Mouse (Mus musculus) midbrain, embryonic 14.5 days (tissue): ENCODE measurements around the gene Morc3. TPM values are rescaled to one million over a fixed set of nuclear protein-coding genes. Genes with fewer than 3 reads are reported as not detected.

Experiments
- ATAC-seq: fragments of 200-750 bp; cut with Nextera tagmentation; 2 replicates; pipeline ENCODE4 v1.8.0; 2017; ENCODE audit warnings: moderate number of reproducible peaks, moderate library complexity; ENCODE audit not compliant: low FRiP score, low TSS enrichment
- DNase-seq: peaks from one replicate; pipeline ENCODE4 v3.0.0-alpha.2; 2015
- H3K27ac ChIP-seq: fragments of 300-500 bp; sonication (generic); replicated peaks from 2 replicates; pipeline ENCODE4 v1.5.1; 2014; ENCODE audit warnings: mild to moderate bottlenecking, low read depth, low read length, moderate library complexity
- H3K27me3 ChIP-seq: fragments of 300-500 bp; sonication (generic); 2 replicates; pipeline ENCODE4 v1.6.1; 2014; ENCODE audit warnings: low read length, control low read depth, mixed read lengths; ENCODE audit not compliant: control insufficient read depth, insufficient read depth
- H3K36me3 ChIP-seq: fragments of 300-500 bp; sonication (generic); 2 replicates; pipeline ENCODE4 v1.6.1; 2014; ENCODE audit warnings: low read length, control low read depth; ENCODE audit not compliant: control insufficient read depth, insufficient read depth
- H3K4me1 ChIP-seq: fragments of 300-500 bp; sonication (generic); 2 replicates; pipeline ENCODE4 v1.6.1; 2014; ENCODE audit warnings: mild to moderate bottlenecking, antibody characterized with exemption, low read length, control low read depth; ENCODE audit not compliant: control insufficient read depth, insufficient read depth
- H3K4me2 ChIP-seq: fragments of 300-500 bp; sonication (generic); 2 replicates; pipeline ENCODE4 v1.6.1; 2014; ENCODE audit warnings: mild to moderate bottlenecking, low read length, moderate library complexity
- H3K4me3 ChIP-seq: fragments of 300-500 bp; sonication (generic); replicated peaks from 2 replicates; pipeline ENCODE4 v1.5.1; 2014; ENCODE audit warnings: low read depth, low read length
- H3K9ac ChIP-seq: fragments of 300-500 bp; sonication (generic); replicated peaks from 2 replicates; pipeline ENCODE4 v1.6.1; 2014; ENCODE audit warnings: mild to moderate bottlenecking, low read length, moderate library complexity
- H3K9me3 ChIP-seq: fragments of 300-500 bp; sonication (generic); 2 replicates; pipeline ENCODE4 v1.6.1; 2016; ENCODE audit warnings: low read length, control low read depth, mixed read lengths; ENCODE audit not compliant: control insufficient read depth
- WGBS: fragments of 180-500 bp; shearing (Covaris S2); extraction: QIAGEN DNeasy Blood & Tissue Kit; methylation state at CpG from one replicate; pipeline ENCODE4 v1.1.7; 2014; 5-methylcytosine and 5-hydroxymethylcytosine counted together
- polyA plus RNA-seq: library from polyadenylated mRNA; unstranded; fragments of >200 nt; fragmentation: Nextera tagmentation; extraction: Ambion mirVana; gene quantifications from 2 replicates; pipeline ENCODE4 v1.2.1, GENCODE M21; 2014

The Morc3 gene
- polyA plus RNA-seq, 1 experiment from 2014 or later: 37.1 TPM

DNA sequence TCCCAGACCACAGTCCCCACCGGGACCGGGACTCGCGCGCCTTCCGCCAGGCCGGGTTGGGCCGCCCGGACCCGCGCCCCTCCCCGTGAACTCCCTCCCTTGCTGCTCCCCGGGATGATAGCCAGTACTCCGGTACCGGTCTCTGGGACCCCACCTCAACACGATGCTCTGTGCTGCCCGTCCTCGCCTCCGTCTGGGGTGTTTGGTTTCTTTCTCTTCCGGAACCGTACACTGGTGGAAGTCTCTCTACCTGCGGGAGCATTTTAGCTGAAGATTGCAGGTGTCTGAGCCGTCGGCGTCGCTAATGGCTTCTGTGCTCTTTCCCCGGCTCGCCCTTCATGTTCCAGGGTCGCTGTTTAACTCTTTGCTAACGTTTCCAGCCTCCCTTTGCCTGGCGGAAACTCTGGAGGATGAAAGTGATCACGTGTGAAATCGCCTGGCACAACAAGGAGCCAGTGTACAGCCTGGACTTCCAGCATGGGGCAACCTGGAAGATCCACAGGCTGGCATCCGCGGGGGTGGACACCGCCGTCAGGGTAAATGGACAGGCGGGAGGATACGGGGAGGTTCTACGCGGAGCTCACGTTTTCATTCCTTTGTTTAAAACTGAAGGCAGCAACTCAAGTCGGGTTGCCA, 52.3 kb downstream of the Morc3 start:
- Histone ChIP-seq H3K4me3 (peak overlapping the region; percentile 68), H3K4me2 (peak overlapping the region; percentile 93), H3K9me3 (no peaks in the 10 kb centered on the region), H3K9ac (peak overlapping the region; percentile 51), H3K27me3 (no peaks in the 10 kb centered on the region), H3K36me3 (0 out of 2 replicates have a peak, but pooled peaks cover 5% of the 10 kb centered on the region), H3K27ac (no peak overlapping the region), H3K4me1 (no peaks in the 10 kb centered on the region)
- DNase-seq (peak; percentile 62), ATAC-seq (peak; percentile 76; the same call in 1 of the 2 replicates)
- under 1% methylated on average over 43 of the region's 43 CpGs for WGBS

DNA sequence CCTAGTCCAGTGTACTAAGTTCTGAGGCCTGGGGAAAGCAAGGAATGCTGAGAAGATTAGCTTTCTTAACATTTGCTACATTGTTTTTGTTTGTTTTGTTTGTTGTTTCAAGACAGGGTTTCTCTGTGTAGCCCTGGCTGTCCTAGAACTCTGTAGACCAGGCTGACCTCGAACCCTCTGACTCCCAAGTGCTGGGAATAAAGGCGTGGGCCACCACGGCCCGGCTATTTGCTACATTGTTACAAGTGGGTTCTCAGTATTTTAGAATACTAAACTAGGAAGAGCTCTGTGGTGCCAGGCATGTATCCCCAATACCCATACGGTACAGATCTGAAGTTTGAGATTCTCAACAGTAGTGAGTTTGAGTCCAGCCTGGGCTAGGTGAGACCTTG, 52.8 kb downstream of the Morc3 start:
- Histone ChIP-seq H3K9ac (no peak overlapping the region; the same call in 1 of the 2 replicates), H3K27ac (no peak overlapping the region), H3K27me3 (no peaks in the 10 kb centered on the region), H3K9me3 (no peaks in the 10 kb centered on the region), H3K36me3 (0 out of 2 replicates have a peak, but pooled peaks cover 5% of the 10 kb centered on the region), H3K4me3 (peak overlapping the region; percentile 68), H3K4me2 (peak overlapping the region; percentile 93), H3K4me1 (no peaks in the 10 kb centered on the region)
- ATAC-seq (no peak), DNase-seq (no peak)
- 44% methylated on average over 5 of the region's 5 CpGs for WGBS

DNA sequence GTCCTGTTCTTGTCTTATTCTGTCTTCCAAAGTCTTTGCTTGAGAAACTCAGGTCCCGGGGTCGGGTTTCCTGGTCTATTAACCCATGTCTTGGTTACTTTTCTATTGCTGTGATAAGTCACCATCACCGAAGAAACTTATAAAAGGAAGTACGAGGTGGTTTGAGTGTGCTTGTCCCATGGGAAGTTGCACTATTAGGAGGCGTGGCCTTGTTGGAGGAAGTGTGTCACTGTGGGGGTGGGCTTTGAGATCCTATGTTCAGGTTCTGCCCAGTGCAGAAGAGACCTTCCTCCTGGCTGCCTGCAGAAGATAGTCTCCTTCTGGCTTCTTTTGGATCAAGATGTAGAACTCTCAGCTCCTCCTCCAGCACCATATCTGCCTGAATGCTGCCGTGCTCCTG, 56.6 kb downstream of the Morc3 start:
- H3K4me2 ChIP-seq: no peak overlapping the region
- no peaks in the 10 kb centered on the region for H3K4me1 ChIP-seq
- no peak for ATAC-seq
- H3K4me3 ChIP-seq: no peak overlapping the region
- no peak overlapping the region for H3K27ac ChIP-seq
- no peak for DNase-seq
- WGBS: 96% methylated on average over 6 of the region's 6 CpGs
- peaks cover 12% of the 10 kb centered on the region; the same call in 1 of the 2 replicates for H3K36me3 ChIP-seq
- H3K27me3 ChIP-seq: no peaks in the 10 kb centered on the region
- H3K9me3 ChIP-seq: no peaks in the 10 kb centered on the region
- no peak overlapping the region for H3K9ac ChIP-seq

DNA sequence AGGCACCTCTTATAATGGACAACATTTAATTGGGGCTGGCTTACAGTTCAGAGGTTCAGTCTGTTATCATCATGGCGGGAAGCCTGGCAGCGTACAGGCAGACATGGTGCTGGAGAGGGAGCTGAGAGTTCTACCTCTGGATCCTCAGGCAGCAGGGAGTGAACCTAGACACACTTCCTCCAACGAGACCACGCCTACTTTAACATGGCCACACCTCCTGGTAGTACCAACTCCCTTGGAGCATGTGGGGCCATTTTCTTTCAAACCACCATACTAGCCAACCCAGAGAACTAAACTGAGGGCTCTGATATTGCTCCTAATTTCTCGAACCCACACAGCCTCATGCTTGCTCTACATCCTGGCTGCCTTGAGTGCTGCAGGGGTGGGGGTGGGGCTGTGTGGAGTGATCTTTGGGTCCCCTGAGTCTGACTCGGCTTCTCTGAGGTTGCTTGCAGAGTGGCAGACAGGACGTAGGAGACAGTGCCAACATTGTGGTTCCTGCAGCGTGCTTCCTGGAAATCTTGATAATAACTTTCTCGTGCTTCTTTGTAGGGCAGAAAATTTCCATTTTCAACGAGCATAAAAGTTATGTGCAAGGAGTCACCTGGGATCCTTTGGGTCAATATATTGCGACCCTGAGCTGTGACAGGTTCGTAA, 59.2 kb downstream of the Morc3 start:
- H3K36me3 ChIP-seq: peaks cover 12% of the 10 kb centered on the region; the same call in 1 of the 2 replicates
- H3K4me1 ChIP-seq: no peaks in the 10 kb centered on the region
- ATAC-seq (no peak), DNase-seq (no peak)
- no peak overlapping the region for H3K27ac ChIP-seq
- no peaks in the 10 kb centered on the region for H3K27me3 ChIP-seq
- H3K9me3 ChIP-seq: no peaks in the 10 kb centered on the region
- no peak overlapping the region for H3K9ac ChIP-seq
- 91% methylated on average over 12 of the region's 12 CpGs for WGBS
- no peak overlapping the region for H3K4me3 ChIP-seq
- no peak overlapping the region for H3K4me2 ChIP-seq

DNA sequence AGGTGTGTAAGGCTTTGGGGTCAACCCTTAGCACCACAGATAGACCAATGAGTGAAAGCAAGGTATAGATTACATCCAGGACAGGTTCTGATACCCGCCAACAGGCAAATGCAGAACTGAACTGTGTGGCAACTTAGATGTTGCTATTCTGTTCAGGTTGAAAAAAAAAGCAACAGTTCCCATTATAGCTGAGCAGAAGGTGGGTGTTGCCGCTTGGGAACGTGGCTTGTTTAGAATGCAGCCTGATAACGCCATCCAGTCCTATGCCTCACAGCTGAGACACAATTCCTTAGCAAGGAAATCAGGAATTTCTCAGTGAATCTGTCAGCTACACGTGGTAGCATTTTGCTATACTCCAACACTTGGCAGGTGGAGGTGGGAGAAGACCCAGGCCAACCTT, 61.4 kb downstream of the Morc3 start:
- H3K27me3 ChIP-seq: no peaks in the 10 kb centered on the region
- H3K4me2 ChIP-seq: no peak overlapping the region
- no peak overlapping the region for H3K27ac ChIP-seq
- H3K9me3 ChIP-seq: no peaks in the 10 kb centered on the region
- DNase-seq: no peak
- 95% methylated on average over 5 of the region's 5 CpGs for whole genome bisulfite sequencing
- H3K9ac ChIP-seq: no peak overlapping the region
- no peak overlapping the region for H3K4me3 ChIP-seq
- H3K4me1 ChIP-seq: no peaks in the 10 kb centered on the region
- ATAC-seq: no peak
- peaks cover 10% of the 10 kb centered on the region; the same call in 1 of the 2 replicates for H3K36me3 ChIP-seq

DNA sequence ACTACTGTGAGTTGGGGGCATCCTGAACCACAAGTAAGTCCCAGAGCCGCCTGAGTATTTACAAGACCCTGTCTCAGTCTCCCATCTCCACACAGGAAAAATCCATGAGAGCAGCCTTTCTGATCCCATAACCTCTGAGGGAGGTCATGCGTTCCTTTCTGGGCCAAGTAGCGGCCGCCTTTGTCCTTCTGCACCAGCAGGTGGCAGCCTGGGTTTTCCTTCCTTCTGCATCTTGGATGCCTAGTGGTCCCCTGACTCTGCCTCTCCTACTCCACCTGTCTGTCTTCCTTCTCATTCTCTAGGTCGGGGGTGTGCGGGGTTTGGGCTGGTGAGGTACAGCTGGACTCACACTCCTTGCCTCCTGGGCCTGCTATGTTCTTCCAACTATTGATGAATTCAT, 71.1 kb downstream of the Morc3 start:
- Histone ChIP-seq H3K36me3 (peaks cover 12% of the 10 kb centered on the region), H3K9ac (no peak overlapping the region), H3K4me2 (no peak overlapping the region), H3K27me3 (no peaks in the 10 kb centered on the region), H3K27ac (no peak overlapping the region), H3K9me3 (no peaks in the 10 kb centered on the region), H3K4me3 (no peak overlapping the region), H3K4me1 (no peaks in the 10 kb centered on the region)
- peak; percentile 31 for DNase-seq
- no peak for ATAC-seq
- WGBS: 74% methylated on average over 6 of the region's 6 CpGs

DNA sequence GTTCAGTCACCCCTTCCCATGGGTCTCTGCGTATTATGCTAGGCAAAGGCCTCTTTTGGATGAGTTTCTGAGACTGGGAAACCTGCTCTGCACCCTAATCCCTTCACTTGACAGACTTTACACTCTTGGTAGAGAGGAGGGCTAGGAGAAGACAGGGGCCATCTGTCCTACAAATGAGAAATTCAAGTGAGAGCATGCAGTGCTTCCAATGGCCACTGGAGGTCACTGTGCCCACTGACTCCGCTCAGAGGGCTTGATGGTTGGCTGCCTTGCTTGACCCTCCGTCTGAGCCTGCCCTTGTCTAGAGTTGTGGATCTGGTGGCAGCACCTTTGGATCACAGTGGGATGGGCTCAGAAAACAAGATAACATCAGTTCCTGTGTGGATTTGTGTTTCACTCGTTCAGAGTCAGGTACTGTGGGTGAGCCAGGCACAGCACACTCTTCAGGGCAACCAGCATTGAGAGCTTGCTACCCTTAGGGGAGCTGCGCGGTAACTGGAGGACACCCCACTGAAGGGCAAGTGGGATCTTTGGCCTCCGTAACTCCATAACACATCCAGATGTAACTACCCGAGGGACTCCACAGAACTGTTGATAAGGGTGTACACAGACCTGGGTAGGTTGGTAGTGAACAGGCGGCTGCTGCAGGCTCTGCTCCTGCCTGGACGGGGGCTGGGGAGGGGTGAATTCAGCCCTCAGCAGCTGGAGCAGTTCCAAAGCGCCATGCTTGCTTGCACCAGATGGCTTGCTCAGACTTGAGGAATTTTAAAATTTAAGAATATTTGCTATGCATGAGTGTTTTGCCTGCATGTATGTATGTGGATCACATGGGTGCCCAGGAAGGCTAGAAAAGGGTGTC, 74.5 kb downstream of the Morc3 start:
- H3K9me3 ChIP-seq: no peaks in the 10 kb centered on the region
- no peak overlapping the region for H3K9ac ChIP-seq
- WGBS: 71% methylated on average over 11 of the region's 11 CpGs
- H3K36me3 ChIP-seq: peaks cover 2% of the 10 kb centered on the region; the same call in 1 of the 2 replicates
- H3K27ac ChIP-seq: no peak overlapping the region
- DNase-seq: peak; percentile 77
- no peaks in the 10 kb centered on the region for H3K4me1 ChIP-seq
- ATAC-seq: no peak
- no peak overlapping the region for H3K4me2 ChIP-seq
- H3K27me3 ChIP-seq: no peaks in the 10 kb centered on the region
- no peak overlapping the region for H3K4me3 ChIP-seq

DNA sequence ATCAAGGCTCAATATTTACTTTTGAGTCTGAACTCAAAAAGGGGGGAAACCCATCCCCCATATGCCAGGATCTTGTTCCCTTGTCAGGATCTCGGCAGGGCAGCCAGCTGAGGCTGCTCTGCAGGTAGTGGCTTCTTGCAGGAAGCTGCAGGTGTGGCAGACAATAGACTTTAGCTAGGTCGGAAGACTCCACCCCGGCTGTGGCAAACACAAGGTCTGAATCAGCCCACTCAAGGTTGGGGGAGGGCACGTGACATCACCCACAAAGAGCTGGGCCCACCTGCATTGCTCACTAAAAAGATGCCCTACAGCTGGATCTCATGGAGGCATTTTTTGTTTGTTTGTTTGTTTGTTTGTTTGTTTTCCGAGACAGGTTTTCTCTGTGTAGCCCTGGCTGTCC, 75.8 kb downstream of the Morc3 start:
- WGBS: 85% methylated on average over 5 of the region's 5 CpGs
- Histone ChIP-seq H3K36me3 (no peaks in the 10 kb centered on the region), H3K4me1 (no peaks in the 10 kb centered on the region), H3K9me3 (no peaks in the 10 kb centered on the region), H3K9ac (no peak overlapping the region), H3K27me3 (no peaks in the 10 kb centered on the region), H3K4me2 (no peak overlapping the region), H3K4me3 (no peak overlapping the region), H3K27ac (no peak overlapping the region)
- DNase-seq (no peak), ATAC-seq (no peak)
